Mouse (Mus musculus): ENCODE data around the gene Fcho2. TPM values are rescaled to one million over a fixed set of nuclear protein-coding genes. Genes with fewer than 3 reads are reported as not detected.

The Fcho2 gene
- polyA plus RNA-seq, 2 experiments = 25.3 to 39.2 TPM

DNA sequence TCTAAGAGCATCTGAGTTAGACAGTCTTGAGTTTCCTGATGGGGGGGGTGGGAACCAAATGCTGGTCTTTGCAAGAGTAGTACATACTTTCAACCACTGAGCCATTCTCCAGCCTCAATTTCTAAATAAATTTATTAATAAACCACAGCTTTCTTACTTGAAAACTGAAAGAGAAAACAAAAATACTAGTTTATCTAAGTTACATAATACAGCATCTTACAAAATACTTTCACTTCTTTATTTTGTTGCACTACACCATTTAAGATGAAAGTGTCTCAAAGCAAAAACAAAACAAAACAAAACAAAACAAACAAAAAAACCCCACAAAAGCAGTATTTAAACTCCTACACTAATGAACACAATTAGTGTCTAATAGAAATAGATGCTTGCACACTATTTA is 53.5 kb downstream of the Fcho2 start:
- no peaks in the 10 kb centered on the region for H3K27me3 ChIP-seq (ENCODE audit: control insufficient read depth, insufficient read depth, low read length)
- no peak overlapping the region for H3K27ac ChIP-seq (replicated peaks; ENCODE audit: low read depth, low read length)
- H3K4me3 ChIP-seq (replicated peaks; ENCODE audit: low read length) = no peak overlapping the region
- H3K4me2 ChIP-seq (replicated peaks; ENCODE audit: low read depth, low read length, severe bottlenecking) = no peak overlapping the region
- H3K4me1 ChIP-seq (ENCODE audit: control insufficient read depth, insufficient read depth, low read length) = no peaks in the 10 kb centered on the region
- ATAC-seq (ENCODE audit: low FRiP score, low read depth) (no peak), DNase-seq (ENCODE audit: low spot score) (no peak)
- no peaks in the 10 kb centered on the region for H3K9me3 ChIP-seq (ENCODE audit: control insufficient read depth, low read length)
- no peak overlapping the region for H3K9ac ChIP-seq (ENCODE audit: low read depth, low read length, severe bottlenecking)
- TF ChIP-seq POLR2A (IDR thresholded peaks at IDR 0.05; ENCODE audit: borderline replicate concordance, extremely low read depth, insufficient read depth, insufficient read length) = no peak
- H3K36me3 ChIP-seq (ENCODE audit: control insufficient read depth, insufficient read depth, low read length) = peaks cover 22% of the 10 kb centered on the region

DNA sequence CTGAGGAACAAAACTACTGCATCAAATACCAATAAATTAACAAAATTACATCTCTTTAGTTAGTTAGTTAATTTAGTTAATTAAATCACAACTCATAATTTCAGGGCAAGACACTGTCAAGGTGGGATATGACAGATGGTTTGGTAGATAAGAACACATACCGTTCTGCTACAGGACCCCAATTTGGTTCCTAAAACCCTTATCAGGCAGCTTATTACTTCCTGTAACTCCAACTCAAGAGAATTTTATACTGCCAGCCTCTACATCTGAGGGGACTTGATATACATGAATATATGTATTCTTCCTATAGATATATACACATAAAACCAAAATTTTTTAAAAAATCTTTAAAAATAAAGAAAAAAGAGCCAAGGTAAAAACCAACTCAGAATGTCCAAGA is 59.4 kb downstream of the Fcho2 start:
- Histone ChIP-seq H3K4me2 (replicated peaks; ENCODE audit: low read depth, low read length, severe bottlenecking) (no peak overlapping the region), H3K4me1 (ENCODE audit: control insufficient read depth, insufficient read depth, low read length) (no peaks in the 10 kb centered on the region), H3K27ac (replicated peaks; ENCODE audit: low read depth, low read length) (no peak overlapping the region), H3K9me3 (ENCODE audit: control insufficient read depth, low read length) (no peaks in the 10 kb centered on the region), H3K4me3 (replicated peaks; ENCODE audit: low read length) (no peak overlapping the region), H3K27me3 (ENCODE audit: control insufficient read depth, insufficient read depth, low read length) (no peaks in the 10 kb centered on the region), H3K36me3 (ENCODE audit: control insufficient read depth, insufficient read depth, low read length) (peaks cover 16% of the 10 kb centered on the region), H3K9ac (ENCODE audit: low read depth, low read length, severe bottlenecking) (no peak overlapping the region)
- DNase-seq (ENCODE audit: low spot score) (no peak), ATAC-seq (ENCODE audit: low FRiP score, low read depth) (no peak)
- TF ChIP-seq POLR2A (IDR thresholded peaks at IDR 0.05; ENCODE audit: borderline replicate concordance, extremely low read depth, insufficient read depth, insufficient read length) = no peak
- WGBS = 71% methylated on average over 1 of the region's 1 CpGs

DNA sequence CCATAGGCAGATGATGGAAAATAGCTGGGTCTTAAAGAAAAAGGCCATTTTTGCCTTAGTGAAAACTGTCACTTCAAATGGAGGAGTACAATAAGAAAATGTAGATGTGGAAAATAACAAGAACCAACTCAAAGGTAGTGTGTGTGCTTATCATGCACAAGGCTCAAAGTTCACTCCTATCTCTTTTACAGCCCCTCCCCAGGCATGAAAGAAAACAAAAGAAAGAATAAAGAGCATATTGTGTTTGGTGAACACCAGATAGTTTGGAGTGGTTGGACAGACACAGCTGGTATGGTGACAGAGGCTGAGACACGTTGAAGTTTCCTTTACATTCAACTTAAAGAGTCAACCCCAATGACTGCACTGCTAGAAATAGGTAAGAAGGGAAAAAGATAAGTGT is 70.6 kb downstream of the Fcho2 start:
- DNase-seq (ENCODE audit: low spot score) = no peak
- no peak for TF ChIP-seq POLR2A (IDR thresholded peaks at IDR 0.05; ENCODE audit: borderline replicate concordance, extremely low read depth, insufficient read depth, insufficient read length)
- Histone ChIP-seq H3K36me3 (ENCODE audit: control insufficient read depth, insufficient read depth, low read length) (peaks cover 40% of the 10 kb centered on the region), H3K4me3 (replicated peaks; ENCODE audit: low read length) (no peak overlapping the region), H3K9me3 (ENCODE audit: control insufficient read depth, low read length) (no peaks in the 10 kb centered on the region), H3K4me1 (ENCODE audit: control insufficient read depth, insufficient read depth, low read length) (no peaks in the 10 kb centered on the region), H3K27ac (replicated peaks; ENCODE audit: low read depth, low read length) (no peak overlapping the region), H3K4me2 (replicated peaks; ENCODE audit: low read depth, low read length, severe bottlenecking) (no peak overlapping the region), H3K27me3 (ENCODE audit: control insufficient read depth, insufficient read depth, low read length) (no peaks in the 10 kb centered on the region), H3K9ac (ENCODE audit: low read depth, low read length, severe bottlenecking) (no peak overlapping the region)
- no peak for ATAC-seq (ENCODE audit: low FRiP score, low read depth)
- WGBS = 81% methylated on average over 1 of the region's 1 CpGs

DNA sequence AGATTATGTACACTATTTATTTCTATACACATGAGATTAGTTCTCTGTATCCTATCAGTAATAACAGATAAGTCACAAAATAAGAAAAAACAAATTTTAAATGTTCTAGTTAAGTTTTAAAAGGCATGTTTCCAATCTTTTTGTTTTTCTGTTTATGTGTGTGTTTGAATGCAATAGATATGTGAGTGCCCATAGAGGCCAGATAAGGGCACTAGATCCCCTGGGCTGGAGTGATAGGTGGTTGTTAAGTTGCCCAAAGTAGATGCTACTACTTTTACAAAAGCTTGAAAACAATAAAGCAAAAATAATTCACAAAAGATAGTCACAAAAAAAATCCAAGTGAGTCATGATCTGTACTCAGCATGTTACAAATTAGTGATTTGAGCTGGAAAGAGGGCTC is 71.4 kb downstream of the Fcho2 start:
- no peaks in the 10 kb centered on the region for H3K9me3 ChIP-seq (ENCODE audit: control insufficient read depth, low read length)
- no peaks in the 10 kb centered on the region for H3K4me1 ChIP-seq (ENCODE audit: control insufficient read depth, insufficient read depth, low read length)
- H3K4me2 ChIP-seq (replicated peaks; ENCODE audit: low read depth, low read length, severe bottlenecking) = no peak overlapping the region
- H3K4me3 ChIP-seq (replicated peaks; ENCODE audit: low read length) = no peak overlapping the region
- no peak overlapping the region for H3K9ac ChIP-seq (ENCODE audit: low read depth, low read length, severe bottlenecking)
- no peak overlapping the region for H3K27ac ChIP-seq (replicated peaks; ENCODE audit: low read depth, low read length)
- H3K36me3 ChIP-seq (ENCODE audit: control insufficient read depth, insufficient read depth, low read length) = peaks cover 39% of the 10 kb centered on the region
- no peak for TF ChIP-seq POLR2A (IDR thresholded peaks at IDR 0.05; ENCODE audit: borderline replicate concordance, extremely low read depth, insufficient read depth, insufficient read length)
- no peak for ATAC-seq (ENCODE audit: low FRiP score, low read depth)
- no peaks in the 10 kb centered on the region for H3K27me3 ChIP-seq (ENCODE audit: control insufficient read depth, insufficient read depth, low read length)
- no peak for DNase-seq (ENCODE audit: low spot score)

DNA sequence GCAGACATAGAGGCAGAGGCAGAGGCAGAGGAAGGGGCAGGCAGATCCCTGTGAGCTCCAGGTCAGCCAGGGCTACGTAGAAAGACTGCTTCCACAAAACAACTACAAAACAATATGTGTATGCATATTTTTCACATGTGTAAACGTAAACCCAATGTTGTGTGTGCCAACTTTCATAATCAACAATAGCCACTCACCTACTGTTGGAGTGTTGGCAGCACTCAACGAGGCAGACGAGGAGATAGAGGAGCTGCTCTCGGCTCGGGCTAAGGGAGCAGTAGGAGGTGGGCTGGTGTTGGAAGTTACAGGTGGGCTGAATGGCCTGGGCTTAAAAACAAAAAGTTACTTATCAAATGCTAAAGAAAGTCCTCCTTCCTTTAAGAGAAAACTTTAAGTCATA is 72.0 kb downstream of the Fcho2 start:
- no peak overlapping the region for H3K4me2 ChIP-seq (replicated peaks; ENCODE audit: low read depth, low read length, severe bottlenecking)
- no peak for DNase-seq (ENCODE audit: low spot score)
- peaks cover 41% of the 10 kb centered on the region for H3K36me3 ChIP-seq (ENCODE audit: control insufficient read depth, insufficient read depth, low read length)
- WGBS = 94% methylated on average over 6 of the region's 6 CpGs
- no peak for TF ChIP-seq POLR2A (IDR thresholded peaks at IDR 0.05; ENCODE audit: borderline replicate concordance, extremely low read depth, insufficient read depth, insufficient read length)
- H3K9ac ChIP-seq (ENCODE audit: low read depth, low read length, severe bottlenecking) = no peak overlapping the region
- no peaks in the 10 kb centered on the region for H3K9me3 ChIP-seq (ENCODE audit: control insufficient read depth, low read length)
- no peaks in the 10 kb centered on the region for H3K27me3 ChIP-seq (ENCODE audit: control insufficient read depth, insufficient read depth, low read length)
- H3K4me1 ChIP-seq (ENCODE audit: control insufficient read depth, insufficient read depth, low read length) = no peaks in the 10 kb centered on the region
- H3K27ac ChIP-seq (replicated peaks; ENCODE audit: low read depth, low read length) = no peak overlapping the region
- ATAC-seq (ENCODE audit: low FRiP score, low read depth) = no peak
- H3K4me3 ChIP-seq (replicated peaks; ENCODE audit: low read length) = no peak overlapping the region

DNA sequence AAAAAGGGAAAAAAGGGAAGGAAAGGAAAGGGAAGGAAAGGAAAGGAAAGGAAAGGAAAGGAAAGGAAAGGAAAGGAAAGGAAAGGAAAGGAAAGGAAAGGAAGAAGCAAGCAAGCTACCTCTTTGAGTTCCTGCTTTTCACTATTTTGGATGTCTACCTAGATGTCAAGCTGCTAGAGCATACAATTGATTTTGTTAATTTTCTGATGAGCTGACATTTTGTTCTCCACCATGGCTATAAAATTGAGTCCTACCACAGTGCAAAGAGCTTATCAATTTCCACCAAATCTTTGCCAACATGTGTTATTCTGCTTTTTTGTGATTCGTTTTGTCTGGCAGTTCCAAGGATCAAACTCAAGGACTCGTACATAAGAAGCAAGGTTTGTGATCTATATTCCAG is 77.0 kb downstream of the Fcho2 start:
- H3K27me3 ChIP-seq (ENCODE audit: control insufficient read depth, insufficient read depth, low read length) = no peaks in the 10 kb centered on the region
- no peak overlapping the region for H3K27ac ChIP-seq (replicated peaks; ENCODE audit: low read depth, low read length)
- H3K4me1 ChIP-seq (ENCODE audit: control insufficient read depth, insufficient read depth, low read length) = no peaks in the 10 kb centered on the region
- no peak overlapping the region for H3K4me3 ChIP-seq (replicated peaks; ENCODE audit: low read length)
- ATAC-seq (ENCODE audit: low FRiP score, low read depth) = no peak
- H3K9me3 ChIP-seq (ENCODE audit: control insufficient read depth, low read length) = no peaks in the 10 kb centered on the region
- H3K9ac ChIP-seq (ENCODE audit: low read depth, low read length, severe bottlenecking) = no peak overlapping the region
- H3K4me2 ChIP-seq (replicated peaks; ENCODE audit: low read depth, low read length, severe bottlenecking) = no peak overlapping the region
- peaks cover 26% of the 10 kb centered on the region for H3K36me3 ChIP-seq (ENCODE audit: control insufficient read depth, insufficient read depth, low read length)
- TF ChIP-seq POLR2A (IDR thresholded peaks at IDR 0.05; ENCODE audit: borderline replicate concordance, extremely low read depth, insufficient read depth, insufficient read length) = no peak
- no peak for DNase-seq (ENCODE audit: low spot score)
- 88% methylated on average over 2 of the region's 2 CpGs for WGBS

Data from limb, embryonic 14.5 days (tissue).